Mouse (Mus musculus) midbrain, postnatal 0 days (tissue): ENCODE data around the gene Helb. TPM values are rescaled to one million over a fixed set of nuclear protein-coding genes. Genes with fewer than 3 reads are reported as not detected.

Experiments used
- ATAC-seq: fragments of 200-750 bp; cut with Nextera tagmentation; 2 replicates; pipeline ENCODE4 v1.8.0; 2017; ENCODE audit warnings: moderate number of reproducible peaks, mild to moderate bottlenecking, moderate TSS enrichment, moderate library complexity; ENCODE audit not compliant: low FRiP score
- DNase-seq: peaks from one replicate; pipeline ENCODE4 v3.0.0-alpha.2; 2015; ENCODE audit warnings: low spot score
- H3K27ac ChIP-seq: fragments of 300-500 bp; sonication (generic); 2 replicates; pipeline ENCODE4 v1.5.1; 2014; ENCODE audit warnings: low read depth, mild to moderate bottlenecking, low read length, mixed read lengths
- H3K27me3 ChIP-seq: fragments of 300-500 bp; sonication (generic); 2 replicates; pipeline ENCODE4 v1.6.1; 2014; ENCODE audit warnings: low read length, control low read depth, mixed read lengths; ENCODE audit not compliant: insufficient read depth
- H3K36me3 ChIP-seq: fragments of 300-500 bp; sonication (generic); 2 replicates; pipeline ENCODE4 v1.6.1; 2014; ENCODE audit warnings: low read length, control low read depth, mixed read lengths; ENCODE audit not compliant: insufficient read depth
- H3K4me1 ChIP-seq: fragments of 300-500 bp; sonication (generic); 2 replicates; pipeline ENCODE4 v1.6.1; 2014; ENCODE audit warnings: mild to moderate bottlenecking, control low read depth, antibody characterized with exemption, low read length, mixed read lengths; ENCODE audit not compliant: insufficient read depth
- H3K4me2 ChIP-seq: fragments of 300-500 bp; sonication (generic); 2 replicates; pipeline ENCODE4 v1.6.1; 2014; ENCODE audit warnings: low read depth, mild to moderate bottlenecking, low read length, mixed read lengths; ENCODE audit not compliant: poor library complexity, severe bottlenecking
- H3K4me3 ChIP-seq: fragments of 300-500 bp; sonication (generic); 2 replicates; pipeline ENCODE4 v1.5.1; 2014; ENCODE audit warnings: low read depth, mild to moderate bottlenecking, low read length, moderate library complexity
- H3K9ac ChIP-seq: fragments of 300-500 bp; sonication (generic); replicated peaks from 2 replicates; pipeline ENCODE4 v1.6.1; 2014; ENCODE audit warnings: mild to moderate bottlenecking, low read length, moderate library complexity, mixed read lengths; ENCODE audit not compliant: poor library complexity, severe bottlenecking
- H3K9me3 ChIP-seq: fragments of 300-500 bp; sonication (generic); 2 replicates; pipeline ENCODE4 v1.6.1; 2016; ENCODE audit warnings: low read length, control low read depth
- CTCF ChIP-seq: IDR thresholded peaks from 2 replicates; pipeline ENCODE4 v1.5.1; 2016; ENCODE audit warnings: antibody characterized with exemption, mild to moderate bottlenecking
- WGBS: fragments of 180-500 bp; shearing (Covaris S2); extraction: QIAGEN DNeasy Blood & Tissue Kit; methylation state at CpG from one replicate; pipeline ENCODE4 v1.1.7; 2014; 5-methylcytosine and 5-hydroxymethylcytosine counted together
- polyA plus RNA-seq: library from polyadenylated mRNA; unstranded; fragments of >200 nt; fragmentation: Nextera tagmentation; extraction: Ambion mirVana; gene quantifications from 2 replicates; pipeline ENCODE4 v1.2.1, GENCODE M21; 2015
- total RNA-seq: library from RNA; depleted of rRNA; stranded (reverse); fragments of >200 nt; gene quantifications from 2 replicates; pipeline ENCODE4 v1.2.3, GENCODE M21; 2014

Gene Helb
- total and polyA plus RNA-seq, 2 experiments from 2014 or later, result 1.5 to 4.2 TPM

GRCm38 (mm10) chr10:120066319-120066718, 46.5 kb downstream of the Helb start:
- ATAC-seq (no peak), DNase-seq (no peak)
- H3K4me2 ChIP-seq, result no peak overlapping the region
- H3K36me3 ChIP-seq, result no peaks in the 10 kb centered on the region
- no peak overlapping the region for H3K9ac ChIP-seq
- no peaks in the 10 kb centered on the region for H3K27me3 ChIP-seq
- WGBS, result 77% methylated on average over 10 of the region's 10 CpGs
- no peaks in the 10 kb centered on the region for H3K4me1 ChIP-seq
- no peaks in the 10 kb centered on the region for H3K9me3 ChIP-seq
- no peak overlapping the region for H3K4me3 ChIP-seq
- H3K27ac ChIP-seq, result no peak overlapping the region
- TF ChIP-seq CTCF, result no peak

DNA sequence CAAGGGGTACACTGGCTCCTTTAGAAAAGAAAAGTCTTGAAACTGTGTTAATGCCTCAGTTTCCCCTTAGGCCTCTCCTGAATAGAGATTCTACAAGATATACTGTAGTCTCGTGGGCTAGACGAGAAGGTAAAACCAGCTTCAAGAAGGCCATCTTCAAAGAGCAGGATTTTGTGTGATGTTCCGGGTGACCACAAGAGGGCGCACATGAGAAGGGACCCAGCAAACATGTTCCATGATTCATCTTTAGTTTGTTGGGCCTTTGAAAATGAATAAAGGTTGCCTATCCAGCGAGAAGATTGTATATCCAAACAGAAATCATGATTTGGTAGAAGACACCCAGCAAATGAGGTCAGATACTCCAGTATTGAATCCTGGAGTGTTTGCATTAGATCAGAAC, 48.4 kb downstream of the Helb start:
- peak; percentile 87 for TF ChIP-seq CTCF
- Histone ChIP-seq H3K4me3 (no peak overlapping the region), H3K36me3 (no peaks in the 10 kb centered on the region), H3K9ac (no peak overlapping the region), H3K27me3 (no peaks in the 10 kb centered on the region), H3K9me3 (no peaks in the 10 kb centered on the region), H3K4me2 (no peak overlapping the region), H3K4me1 (no peaks in the 10 kb centered on the region), H3K27ac (no peak overlapping the region)
- WGBS, result 29% methylated on average over 5 of the region's 5 CpGs
- DNase-seq, result peak; percentile 30
- no peak for ATAC-seq

DNA sequence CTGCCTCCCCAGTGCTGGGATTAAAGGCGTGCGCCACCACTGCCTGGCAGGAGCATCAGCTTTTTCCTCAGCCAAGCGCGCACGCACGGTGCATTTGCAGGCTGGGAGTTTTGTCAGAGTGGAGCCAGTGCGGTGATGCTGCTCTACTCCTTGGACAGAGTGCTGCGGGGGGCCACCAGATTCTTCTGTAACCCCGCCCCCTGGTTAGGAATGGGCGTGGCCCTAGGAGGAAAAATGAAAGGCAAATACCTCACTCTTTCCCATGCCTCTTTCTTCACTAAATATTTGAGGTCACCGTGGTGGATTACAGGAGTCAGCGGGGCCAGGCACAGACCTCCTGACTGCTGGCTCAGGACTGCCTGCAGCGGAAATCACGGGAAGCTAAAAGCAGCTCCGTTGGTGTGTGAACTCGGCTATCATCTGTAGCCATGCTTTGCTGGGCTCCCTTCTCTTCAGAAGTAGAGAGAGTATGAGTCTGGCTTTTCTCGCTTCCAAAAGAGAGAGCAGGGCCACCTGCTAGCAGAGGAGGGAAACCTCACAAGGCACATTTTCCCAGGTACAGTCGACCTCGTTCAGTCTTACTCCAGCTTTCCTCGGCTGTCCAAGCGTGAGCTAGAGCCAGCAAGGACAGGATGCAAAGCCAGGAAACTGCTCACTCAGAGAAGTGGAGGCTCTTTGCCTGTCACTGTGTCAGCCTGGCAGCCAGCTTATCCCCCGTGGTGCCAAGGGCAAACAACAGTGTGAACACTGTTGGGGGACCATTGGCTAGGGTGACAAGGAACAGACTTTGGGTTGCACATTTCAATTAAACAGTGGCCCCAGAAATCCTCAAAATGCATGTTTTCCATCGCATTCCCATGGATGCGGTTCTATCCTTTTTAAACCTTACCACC, 51.3 kb downstream of the Helb start:
- Histone ChIP-seq H3K4me1 (no peaks in the 10 kb centered on the region), H3K27me3 (no peaks in the 10 kb centered on the region), H3K36me3 (peaks cover 6% of the 10 kb centered on the region; the same call in 1 of the 2 replicates), H3K4me3 (no peak overlapping the region), H3K4me2 (no peak overlapping the region), H3K27ac (no peak overlapping the region), H3K9me3 (no peaks in the 10 kb centered on the region), H3K9ac (no peak overlapping the region)
- TF ChIP-seq CTCF, result no peak
- 83% methylated on average over 24 of the region's 24 CpGs for WGBS
- no peak for DNase-seq
- ATAC-seq, result no peak

DNA sequence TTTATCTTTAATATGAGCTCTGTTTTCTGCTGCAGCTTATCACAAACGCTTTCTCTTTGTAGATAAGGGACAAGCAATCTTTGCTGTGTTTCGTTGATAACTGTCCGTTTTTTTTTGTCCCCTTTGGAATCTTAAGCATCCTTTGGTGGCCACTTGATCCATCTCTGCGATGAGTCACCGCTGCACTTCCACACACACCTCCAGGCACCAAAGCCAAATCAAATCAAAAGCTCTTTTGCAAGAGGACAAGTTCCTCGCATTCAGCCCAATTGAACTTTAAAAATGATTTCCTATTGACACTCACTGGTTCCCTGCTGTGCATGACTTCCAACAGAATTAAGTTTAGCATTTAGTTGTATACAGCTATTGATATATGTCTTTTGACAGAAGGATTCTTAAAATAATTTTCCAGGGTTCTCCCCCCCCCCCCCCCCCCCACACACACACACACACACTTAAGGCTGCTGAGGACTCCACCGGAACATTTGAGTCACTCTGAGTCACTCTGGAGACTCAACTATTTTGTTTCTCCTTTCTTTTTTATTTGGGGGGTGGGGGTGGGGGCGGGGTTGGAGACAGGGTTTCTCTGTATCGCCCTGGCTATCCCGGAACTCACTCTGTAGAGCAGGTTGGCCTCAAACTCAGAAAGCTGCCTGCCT, 52.1 kb downstream of the Helb start:
- ATAC-seq, result no peak
- H3K36me3 ChIP-seq, result peaks cover 6% of the 10 kb centered on the region; the same call in 1 of the 2 replicates
- TF ChIP-seq CTCF, result no peak
- DNase-seq, result no peak
- 78% methylated on average over 10 of the region's 10 CpGs for WGBS
- H3K9ac ChIP-seq, result no peak overlapping the region
- H3K4me2 ChIP-seq, result no peak overlapping the region
- H3K9me3 ChIP-seq, result no peaks in the 10 kb centered on the region
- no peaks in the 10 kb centered on the region for H3K4me1 ChIP-seq
- H3K27ac ChIP-seq, result no peak overlapping the region
- no peaks in the 10 kb centered on the region for H3K27me3 ChIP-seq
- no peak overlapping the region for H3K4me3 ChIP-seq

DNA sequence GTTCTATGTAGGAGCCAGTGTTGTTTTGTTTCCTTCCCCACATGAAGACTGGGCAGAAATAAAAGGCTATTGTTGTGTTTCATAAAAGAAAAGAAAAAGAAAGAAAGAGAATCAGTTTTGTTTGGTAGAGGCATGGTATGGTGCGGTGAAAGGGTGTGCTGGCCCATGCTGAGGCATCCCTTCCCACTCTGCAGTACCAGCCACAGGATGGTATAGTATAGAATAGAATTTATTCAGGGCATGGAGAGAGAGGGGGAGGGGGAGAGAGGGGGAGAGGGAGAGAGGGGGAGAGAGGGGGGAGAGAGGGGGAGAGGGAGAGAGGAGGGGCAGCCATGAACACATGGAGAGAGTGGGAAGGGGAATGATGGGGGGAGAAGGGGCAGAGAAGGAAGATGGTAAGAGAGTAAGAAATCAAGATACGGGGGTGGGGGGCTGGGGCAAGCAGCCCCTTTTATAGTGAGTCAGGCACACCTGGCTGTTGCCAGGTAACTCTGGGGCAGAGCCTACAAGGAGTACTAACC, 68.0 kb downstream of the Helb start:
- Histone ChIP-seq H3K27ac (no peak overlapping the region), H3K9ac (no peak overlapping the region), H3K4me1 (no peaks in the 10 kb centered on the region), H3K4me2 (no peak overlapping the region), H3K4me3 (no peak overlapping the region), H3K27me3 (no peaks in the 10 kb centered on the region), H3K36me3 (peaks cover 6% of the 10 kb centered on the region; the same call in 1 of the 2 replicates), H3K9me3 (no peaks in the 10 kb centered on the region)
- WGBS, result 69% methylated on average over 2 of the region's 2 CpGs
- no peak for TF ChIP-seq CTCF
- no peak for ATAC-seq
- DNase-seq, result no peak

DNA sequence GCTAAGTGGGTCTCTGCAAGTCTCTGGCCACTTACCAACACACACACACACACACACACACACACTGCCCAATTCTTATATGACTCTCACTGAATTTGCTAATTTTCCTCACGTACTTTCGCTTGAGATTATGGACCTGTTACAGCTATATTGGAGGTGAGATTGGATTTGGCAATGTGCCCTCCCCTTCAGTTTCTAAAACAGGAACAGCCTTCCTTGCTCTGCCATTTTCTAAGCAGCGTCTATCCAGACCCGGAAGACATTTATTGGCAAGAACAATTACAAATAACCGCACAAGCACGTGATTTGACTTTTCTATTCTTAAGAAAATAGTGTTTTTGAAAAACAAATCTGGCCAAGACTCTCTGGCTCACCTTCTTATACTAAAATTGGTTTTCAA, 68.5 kb downstream of the Helb start:
- WGBS, result 62% methylated on average over 6 of the region's 6 CpGs
- DNase-seq, result no peak
- Histone ChIP-seq H3K9me3 (no peaks in the 10 kb centered on the region), H3K27ac (no peak overlapping the region), H3K4me2 (no peak overlapping the region), H3K4me1 (no peaks in the 10 kb centered on the region), H3K27me3 (no peaks in the 10 kb centered on the region), H3K9ac (no peak overlapping the region), H3K36me3 (0 out of 2 replicates have a peak, but pooled peaks cover 2% of the 10 kb centered on the region), H3K4me3 (no peak overlapping the region)
- no peak for ATAC-seq
- no peak for TF ChIP-seq CTCF
